Mouse (Mus musculus) retina, postnatal 1 day (tissue): ENCODE measurements around the gene Acad9.
"Not testable (repeated sequence)": the region's sequence is repeated elsewhere in the genome, so short reads cannot be mapped to it uniquely, and the experiment has no call there.

ENCODE experiments used
- DNase-seq: peaks from one replicate; pipeline ENCODE4 v3.0.0-alpha.2; 2012

Gene Acad9

GRCm38 (mm10) chr3:36116076-36116475 lies 50.3 kb downstream of the Acad9 start:
- DNase-seq: no peak

DNA sequence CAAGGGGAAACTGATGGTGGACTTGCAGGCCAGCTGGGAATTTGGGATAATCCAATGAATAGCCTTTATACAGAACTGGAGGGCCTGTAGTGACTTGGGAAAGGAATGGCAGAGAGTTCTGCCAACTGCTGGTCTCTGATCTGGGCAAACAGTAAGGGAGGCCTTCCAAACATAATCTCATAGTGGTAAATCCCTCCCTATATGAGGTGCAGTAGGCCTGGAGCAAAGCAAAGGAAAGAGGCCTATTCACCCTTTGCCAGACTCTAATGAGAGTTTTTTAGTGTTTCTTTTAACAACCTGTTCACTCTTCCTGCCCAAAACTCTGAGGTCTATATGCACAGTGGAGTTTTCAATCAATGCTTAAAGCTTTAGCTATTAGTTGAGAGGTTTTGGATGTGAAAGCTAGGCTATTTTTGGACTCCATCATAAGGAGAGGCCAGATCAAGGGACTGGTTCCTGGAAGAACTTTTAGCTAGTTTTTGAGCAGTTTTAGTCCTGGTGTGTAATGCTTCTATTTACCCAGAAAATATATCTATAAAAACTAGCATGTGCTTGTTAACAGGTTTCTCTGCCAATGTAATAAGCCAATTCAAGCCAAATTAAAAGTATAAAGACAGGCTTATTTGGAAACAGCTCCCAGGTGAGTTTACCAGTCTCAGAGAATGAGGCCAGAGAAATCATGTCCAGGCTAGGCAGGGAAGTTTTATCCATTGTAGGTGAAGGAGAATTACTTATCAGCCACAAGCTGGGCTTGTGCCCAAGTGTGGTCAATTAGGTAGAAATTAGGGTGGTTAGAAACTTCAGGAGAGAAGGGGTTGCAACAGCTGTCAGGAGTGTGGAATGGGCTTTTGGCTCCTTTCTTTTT lies 54.1 kb downstream of the Acad9 start:
- DNase-seq: no peak

- not testable (repeated sequence) for DNase-seq
Observed at GRCm38 (mm10) chr3:36126176-36126575, 60.4 kb downstream of the Acad9 start.

DNA sequence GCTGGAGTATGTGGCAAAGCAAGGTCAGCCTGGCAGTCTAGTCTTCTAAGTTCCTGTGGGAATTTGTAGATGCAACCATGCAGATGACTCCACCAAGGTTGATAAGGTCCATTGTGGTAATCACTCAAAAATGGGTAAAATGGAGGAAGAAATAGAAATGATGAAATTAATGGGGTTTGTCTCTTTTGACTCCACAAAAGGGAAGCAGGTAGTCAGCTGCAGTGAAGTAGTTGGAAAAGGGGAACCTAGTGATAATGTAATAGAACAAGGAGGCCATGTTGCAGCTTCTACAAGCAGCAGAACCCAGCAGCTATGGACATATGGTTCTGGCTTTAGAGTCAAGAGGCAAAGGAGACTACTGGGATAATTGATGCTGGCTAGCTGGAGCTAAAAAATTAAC lies 70.4 kb downstream of the Acad9 start:
- DNase-seq: no peak

- peak; percentile 66 for DNase-seq
Observed at GRCm38 (mm10) chr3:36137560-36137959, 71.8 kb downstream of the Acad9 start.

DNA sequence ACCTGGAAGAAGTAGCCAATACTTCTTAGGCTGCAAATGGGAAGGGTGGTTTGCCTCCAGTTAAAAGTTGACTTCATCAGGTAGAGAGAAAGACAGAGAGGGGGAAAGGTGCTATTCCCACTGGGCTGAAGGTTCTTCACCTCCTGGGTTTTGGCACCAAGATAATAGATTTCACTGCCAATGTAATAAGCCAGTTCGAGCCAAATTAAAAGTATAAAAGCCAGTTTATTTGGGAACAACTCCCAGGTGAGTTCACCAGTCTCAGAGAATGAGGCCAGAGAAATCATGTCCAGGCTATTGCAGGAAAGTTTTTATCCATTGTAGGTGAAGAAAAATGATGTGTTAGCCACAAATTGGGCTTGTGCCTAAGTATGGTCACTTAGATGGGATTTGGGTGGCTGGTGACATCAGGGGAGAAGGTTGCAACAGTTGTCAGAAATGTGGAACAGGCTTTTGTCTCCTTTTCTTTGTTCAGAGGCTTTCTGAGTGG lies 72.4 kb downstream of the Acad9 start:
- no peak for DNase-seq

GRCm38 (mm10) chr3:36138996-36139395 lies 73.2 kb downstream of the Acad9 start:
- DNase-seq: no peak
